In the genomic region with DNA sequence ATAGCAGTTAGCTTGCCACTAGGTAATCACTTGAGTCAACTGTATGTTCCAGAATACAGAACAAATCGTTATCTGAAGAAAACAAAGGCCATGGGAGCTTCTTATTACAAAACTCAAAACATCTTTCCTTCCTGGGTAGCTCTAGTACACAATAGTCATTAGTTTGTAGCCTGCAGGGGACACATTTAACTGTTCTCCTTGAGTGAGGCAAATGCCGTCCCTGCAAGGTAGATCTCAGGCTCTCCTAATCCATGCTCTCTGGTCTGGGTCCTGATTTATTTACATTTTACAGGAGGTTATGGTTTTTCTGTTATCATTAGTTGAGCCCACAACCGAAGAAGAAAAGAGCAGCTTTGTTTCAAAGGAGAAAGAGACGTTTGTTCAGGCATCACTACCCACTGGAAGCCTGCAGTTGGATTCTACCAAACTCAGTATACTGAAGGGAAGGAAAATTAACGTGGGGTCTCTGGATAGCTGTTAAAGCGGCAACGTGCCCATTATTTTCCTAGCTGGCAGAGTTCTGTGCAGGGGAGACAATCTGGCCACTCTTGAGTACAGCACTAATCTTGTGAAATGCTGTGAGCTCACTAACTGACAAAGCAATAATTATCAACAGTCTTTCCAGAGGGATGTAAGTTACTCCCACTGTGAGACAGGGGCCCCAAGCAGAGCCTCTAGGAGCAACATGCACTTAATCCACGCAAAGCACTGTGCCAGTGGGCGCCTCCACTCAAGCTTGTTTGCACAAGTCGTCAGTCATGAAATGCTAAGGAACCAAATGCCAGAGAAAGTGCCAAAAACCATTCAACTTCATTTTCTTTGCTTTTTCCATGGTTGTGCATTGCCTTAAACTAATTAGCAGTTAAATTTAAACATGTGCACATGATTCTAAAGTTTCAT, we compare ENCODE assay signal across 14 mouse cellular contexts.
DNase-seq lines count a peak whose midpoint lies in the region; ATAC-seq and TF ChIP-seq lines count a peak whose summit lies in the region.
"Had no signal": no experiment of that assay in that cellular context is flagged by ENCODE, and none has a peak within 500 bp of the region (broad histone marks: within the 10 kb centered on the region; RNA-seq: fewer than 3 reads in every experiment).

No protein-coding gene starts in this region.

- H3K9ac ChIP-seq in hindbrain, embryonic 15.5 days, result no peak overlapping the region
- no peak overlapping the region for H3K9ac ChIP-seq in hindbrain, embryonic 11.5 days (ENCODE audit: low read depth, low read length)
- H3K9ac ChIP-seq: lung, embryonic 14.5 days; neural tube, embryonic 12.5 days had no signal

- no peak overlapping the region for H3K4me3 ChIP-seq in hindbrain, embryonic 15.5 days
- no peak overlapping the region for H3K4me3 ChIP-seq in hindbrain, embryonic 11.5 days (ENCODE audit: low read depth, low read length)
- H3K4me3 ChIP-seq in embryonic fibroblast, embryonic 13.5 days (ENCODE audit: insufficient read depth, low read length), result no peak overlapping the region
- no peak overlapping the region for H3K4me3 ChIP-seq in limb, embryonic 10.5 days
- H3K4me3 ChIP-seq: megakaryocyte, embryonic 14.5 days; neural tube, embryonic 12.5 days had no signal

- TF ChIP-seq POLR2A in embryonic fibroblast, embryonic 13.5 days (IDR thresholded peaks at IDR 0.05; ENCODE audit: low read depth, low read length), result no peak

- no peak overlapping the region for H3K27ac ChIP-seq in hindbrain, embryonic 15.5 days (replicated peaks)
- no peak overlapping the region for H3K27ac ChIP-seq in hindbrain, embryonic 11.5 days (ENCODE audit: low read depth, low read length)
- peak overlapping the region; percentile 60 for H3K27ac ChIP-seq in embryonic fibroblast, embryonic 13.5 days (ENCODE audit: insufficient read depth, low read length)
- peak overlapping the region; percentile 61 for H3K27ac ChIP-seq in limb, embryonic 10.5 days
- H3K27ac ChIP-seq: neural tube, embryonic 12.5 days had no signal

- no peaks in the 10 kb centered on the region for H3K9me3 ChIP-seq in hindbrain, embryonic 15.5 days
- H3K9me3 ChIP-seq in hindbrain, embryonic 11.5 days (ENCODE audit: control insufficient read depth, low read length), result no peaks in the 10 kb centered on the region
- H3K9me3 ChIP-seq in limb, embryonic 10.5 days (replicated peaks), result no peaks in the 10 kb centered on the region
- H3K9me3 ChIP-seq: megakaryocyte, embryonic 14.5 days; neural tube, embryonic 12.5 days had no signal

- no peak overlapping the region for H3K4me2 ChIP-seq in hindbrain, embryonic 15.5 days
- no peak overlapping the region for H3K4me2 ChIP-seq in hindbrain, embryonic 11.5 days (replicated peaks; ENCODE audit: low read depth, low read length)
- H3K4me2 ChIP-seq: lung, embryonic 14.5 days; neural tube, embryonic 12.5 days had no signal

- 0 out of 2 replicates have a peak, but pooled peaks cover under 1% of the 10 kb centered on the region for H3K36me3 ChIP-seq in hindbrain, embryonic 15.5 days
- no peaks in the 10 kb centered on the region for H3K36me3 ChIP-seq in hindbrain, embryonic 11.5 days (ENCODE audit: control insufficient read depth, insufficient read depth, low read length)
- H3K36me3 ChIP-seq in limb, embryonic 10.5 days, result peaks cover 92% of the 10 kb centered on the region
- H3K36me3 ChIP-seq: neural tube, embryonic 12.5 days had no signal

- no peaks in the 10 kb centered on the region for H3K4me1 ChIP-seq in hindbrain, embryonic 15.5 days (replicated peaks)
- no peaks in the 10 kb centered on the region for H3K4me1 ChIP-seq in hindbrain, embryonic 11.5 days (replicated peaks; ENCODE audit: control insufficient read depth, insufficient read depth, low read length)
- no peaks in the 10 kb centered on the region for H3K4me1 ChIP-seq in embryonic fibroblast, embryonic 13.5 days (ENCODE audit: control insufficient read depth, insufficient read depth, low read length)
- peaks cover 14% of the 10 kb centered on the region for H3K4me1 ChIP-seq in limb, embryonic 10.5 days
- H3K4me1 ChIP-seq: megakaryocyte, embryonic 14.5 days; neural tube, embryonic 12.5 days had no signal

- no peak for DNase-seq in hindbrain, embryonic 11.5 days (ENCODE audit: low spot score)
- peak; percentile 41 for DNase-seq in brain, adult 2 months (ENCODE audit: low read depth, low spot score)
- peak; percentile 32 for DNase-seq in limb, embryonic 10.5 days (ENCODE audit: low spot score)
- no peak for DNase-seq in lung, adult 18-20 months
- no peak for DNase-seq in yolk sac, embryonic 10.5 days (ENCODE audit: low spot score)
- DNase-seq: embryo, embryonic 11 days; lung, embryonic 14.5 days; thymus, postnatal 4 days had no signal

- H3K27me3 ChIP-seq in hindbrain, embryonic 15.5 days, result no peaks in the 10 kb centered on the region
- no peaks in the 10 kb centered on the region for H3K27me3 ChIP-seq in hindbrain, embryonic 11.5 days (ENCODE audit: control insufficient read depth, insufficient read depth, low read length)
- no peaks in the 10 kb centered on the region for H3K27me3 ChIP-seq in limb, embryonic 10.5 days (ENCODE audit: low read depth, poor library complexity, severe bottlenecking)
- H3K27me3 ChIP-seq: megakaryocyte, embryonic 14.5 days; neural tube, embryonic 12.5 days had no signal

- peak; percentile 63; the same call in 1 of the 2 replicates for ATAC-seq in hindbrain, embryonic 15.5 days (ENCODE audit: low FRiP score, low read depth)
- ATAC-seq in hindbrain, embryonic 11.5 days (ENCODE audit: low FRiP score), result no peak
- ATAC-seq in cerebellum, adult (ENCODE audit: insufficient number of reproducible peaks, low FRiP score, low TSS enrichment), result no peak
- ATAC-seq: inflammation-experienced regulatory T-cells, adult 6 months had no signal

- TF ChIP-seq CTCF in embryonic fibroblast, embryonic 13.5 days (IDR thresholded peaks at IDR 0.05; ENCODE audit: borderline replicate concordance, insufficient read depth, low read length), result no peak

- 54% methylated on average over 10 of the region's 10 CpGs for WGBS in hindbrain, embryonic 15.5 days
- WGBS in hindbrain, embryonic 11.5 days, result 81% methylated on average over 10 of the region's 10 CpGs
- WGBS in limb, embryonic 10.5 days, result 65% methylated on average over 10 of the region's 10 CpGs

Comparison
In these comparisons a context has a peak if more than half of its experiments do, and no peak if none do; other contexts are left out.
1. H3K27ac ChIP-seq: peak in embryonic fibroblast, embryonic 13.5 days (single experiment) and limb, embryonic 10.5 days (single experiment); none in hindbrain, embryonic 15.5 days (single experiment) and hindbrain, embryonic 11.5 days (single experiment).
2. DNase-seq: peak in brain, adult 2 months (single experiment) and limb, embryonic 10.5 days (single experiment); none in hindbrain, embryonic 11.5 days (single experiment), lung, adult 18-20 months (0 of 2) and yolk sac, embryonic 10.5 days (single experiment).